Mouse (Mus musculus) heart, adult 2 months (tissue): ENCODE data around the gene 4932414N04Rik.

Source experiments
- CTCF ChIP-seq: fragments of 200-600 bp; IDR thresholded peaks from 2 replicates; pipeline ENCODE4 v1.8.1; 2022; ENCODE audit warnings: antibody characterized with exemption, mild to moderate bottlenecking, moderate library complexity
- POLR2A ChIP-seq: fragments of 200-500 bp; IDR thresholded peaks from 2 replicates; pipeline ENCODE4 v1.6.1; 2011; ENCODE audit warnings: mild to moderate bottlenecking, low read depth, low read length, control low read depth; ENCODE audit not compliant: insufficient read depth

- TF ChIP-seq CTCF, result peak; percentile 89
- no peak for TF ChIP-seq POLR2A
Measured at GRCm38 (mm10) chr2:68784710-68785427, 128.6 kb downstream of the 4932414N04Rik start.
